Mouse (Mus musculus) lung, postnatal 0 days (tissue): ENCODE measurements around the gene March9. TPM values are rescaled to one million over a fixed set of nuclear protein-coding genes. Genes with fewer than 3 reads are reported as not detected.

Experiments
- ATAC-seq: fragments of 200-750 bp; cut with Nextera tagmentation; 2 replicates; pipeline ENCODE4 v1.8.0; 2017; ENCODE audit warnings: moderate library complexity
- DNase-seq: peaks from one replicate; pipeline ENCODE4 v3.0.0-alpha.2; 2016; ENCODE audit warnings: low spot score
- H3K27ac ChIP-seq: fragments of 300-500 bp; sonication (generic); 2 replicates; pipeline ENCODE4 v1.5.1; 2014; ENCODE audit warnings: antibody characterized with exemption, mild to moderate bottlenecking, low read length, mixed read lengths
- H3K27me3 ChIP-seq: fragments of 300-500 bp; sonication (generic); replicated peaks from 2 replicates; pipeline ENCODE4 v1.6.1; 2014; ENCODE audit warnings: low read length, mixed read lengths; ENCODE audit not compliant: insufficient read depth
- H3K36me3 ChIP-seq: fragments of 300-500 bp; sonication (generic); 2 replicates; pipeline ENCODE4 v1.6.1; 2014; ENCODE audit warnings: low read length, mixed read lengths; ENCODE audit not compliant: insufficient read depth
- H3K4me1 ChIP-seq: fragments of 300-500 bp; sonication (generic); 2 replicates; pipeline ENCODE4 v1.6.1; 2014; ENCODE audit warnings: antibody characterized with exemption, low read depth, low read length, mixed read lengths; ENCODE audit not compliant: insufficient read depth
- H3K4me2 ChIP-seq: fragments of 300-500 bp; sonication (generic); replicated peaks from 2 replicates; pipeline ENCODE4 v1.6.1; 2014; ENCODE audit warnings: low read depth, mild to moderate bottlenecking, low read length, moderate library complexity, mixed read lengths
- H3K4me3 ChIP-seq: fragments of 300-500 bp; sonication (generic); 2 replicates; pipeline ENCODE4 v1.5.1; 2014; ENCODE audit warnings: low read depth, low read length
- H3K9ac ChIP-seq: fragments of 300-500 bp; sonication (generic); replicated peaks from 2 replicates; pipeline ENCODE4 v1.6.1; 2014; ENCODE audit warnings: low read depth, mild to moderate bottlenecking
- H3K9me3 ChIP-seq: fragments of 300-500 bp; sonication (generic); 2 replicates; pipeline ENCODE4 v1.6.1; 2016; ENCODE audit warnings: low read length, mixed read lengths
- CTCF ChIP-seq: IDR thresholded peaks from 2 replicates; pipeline ENCODE4 v1.5.1; 2016; ENCODE audit warnings: antibody characterized with exemption, mild to moderate bottlenecking
- EP300 ChIP-seq: IDR thresholded peaks from 2 replicates; pipeline ENCODE4 v1.6.1; 2016; ENCODE audit warnings: antibody characterized with exemption, mild to moderate bottlenecking, control low read depth
- WGBS: fragments of 180-500 bp; shearing (Covaris S2); extraction: QIAGEN DNeasy Blood & Tissue Kit; methylation state at CpG from one replicate; pipeline ENCODE4 v1.1.7; 2014; 5-methylcytosine and 5-hydroxymethylcytosine counted together
- polyA plus RNA-seq: library from polyadenylated mRNA; unstranded; fragments of >200 nt; fragmentation: Nextera tagmentation; extraction: Ambion mirVana; gene quantifications from 2 replicates; pipeline ENCODE4 v1.2.1, GENCODE M21; 2015

The March9 gene
- polyA plus RNA-seq, 1 experiment from 2014 or later, result 0.86 TPM

DNA sequence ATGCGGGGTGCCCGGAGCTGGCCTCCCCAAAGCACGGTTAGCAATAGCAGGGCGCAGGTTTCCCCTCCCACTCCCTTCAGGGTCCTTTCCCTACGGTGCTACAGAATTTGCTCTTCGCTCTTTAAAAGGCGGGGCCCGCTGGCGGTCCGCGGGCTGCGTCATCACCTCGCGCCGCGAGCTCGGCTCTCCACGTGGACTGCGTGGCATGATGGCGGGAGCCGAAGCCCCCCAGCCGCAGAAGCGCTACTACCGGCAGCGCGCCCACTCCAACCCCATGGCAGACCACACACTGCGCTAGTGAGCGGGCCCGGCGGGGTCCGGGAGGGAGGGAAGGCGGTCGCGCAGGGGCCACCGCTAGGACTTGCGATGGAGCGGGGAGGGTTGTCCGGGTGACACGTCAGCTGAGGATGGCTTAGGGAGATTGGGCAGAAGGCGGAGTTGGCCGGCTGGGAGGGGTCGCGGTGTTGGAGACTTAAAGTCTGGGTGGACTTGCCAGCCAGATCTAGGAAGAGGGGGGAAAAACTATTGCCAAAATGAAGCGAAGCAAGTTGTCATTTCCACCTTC is 18.1 kb downstream of the March9 start:
- Histone ChIP-seq H3K4me3 (peak overlapping the region; percentile 69), H3K9ac (peak overlapping the region; percentile 46; the same call in 1 of the 2 replicates), H3K4me1 (peaks cover 3% of the 10 kb centered on the region; the same call in 1 of the 2 replicates), H3K27me3 (no peaks in the 10 kb centered on the region), H3K4me2 (peak overlapping the region; percentile 97), H3K27ac (0 out of 2 replicates have a peak overlapping the region, but pooled peaks have one; percentile 4), H3K36me3 (no peaks in the 10 kb centered on the region), H3K9me3 (no peaks in the 10 kb centered on the region)
- DNase-seq (peak; percentile 88), ATAC-seq (peak; percentile 94)
- no peak for TF ChIP-seq CTCF
- no peak for TF ChIP-seq EP300
- under 1% methylated on average over 44 of the region's 44 CpGs for WGBS

- Histone ChIP-seq H3K27ac (0 out of 2 replicates have a peak within 1 kb of the TSS, but pooled peaks have one; percentile 4), H3K4me2 (peak within 1 kb of the TSS; percentile 97), H3K9me3 (no peaks in the 10 kb centered on the region), H3K27me3 (no peaks in the 10 kb centered on the region), H3K4me3 (peak within 1 kb of the TSS; percentile 69), H3K9ac (peak within 1 kb of the TSS; percentile 46), H3K4me1 (peaks cover 3% of the 10 kb centered on the region; the same call in 1 of the 2 replicates), H3K36me3 (no peaks in the 10 kb centered on the region)
- WGBS, result under 1% methylated on average over 28 of the region's 28 CpGs
- peak; percentile 49 for ATAC-seq
- TF ChIP-seq CTCF (no peak), EP300 (no peak)
- DNase-seq, result peak; percentile 33
Measured at GRCm38 (mm10) chr10:127041274-127041766, 18.7 kb downstream of the March9 start, which contains the start of the genes Mettl1 and Eef1akmt3. TSS of gene Mettl1 (plus strand) at chr10:127041414. TSS of gene Eef1akmt3 (minus strand) at chr10:127041513.

- ATAC-seq, result no peak
- peak; percentile 36 for DNase-seq
- 2% methylated on average over 20 of the region's 20 CpGs for WGBS
- Histone ChIP-seq H3K4me3 (peak overlapping the region; percentile 69), H3K9ac (peak overlapping the region; percentile 46), H3K27ac (no peak overlapping the region), H3K9me3 (no peaks in the 10 kb centered on the region), H3K27me3 (no peaks in the 10 kb centered on the region), H3K36me3 (no peaks in the 10 kb centered on the region), H3K4me1 (peaks cover 3% of the 10 kb centered on the region; the same call in 1 of the 2 replicates), H3K4me2 (peak overlapping the region; percentile 97)
- no peak for TF ChIP-seq EP300
- TF ChIP-seq CTCF, result no peak
Measured at GRCm38 (mm10) chr10:127040569-127041214, 19.3 kb downstream of the March9 start.

GRCm38 (mm10) chr10:127037641-127038040 is 22.3 kb downstream of the March9 start:
- H3K27me3 ChIP-seq, result no peaks in the 10 kb centered on the region
- ATAC-seq, result no peak
- H3K4me2 ChIP-seq, result no peak overlapping the region
- no peaks in the 10 kb centered on the region for H3K36me3 ChIP-seq
- no peak overlapping the region for H3K4me3 ChIP-seq
- TF ChIP-seq EP300, result no peak
- no peak for TF ChIP-seq CTCF
- H3K9ac ChIP-seq, result no peak overlapping the region
- H3K27ac ChIP-seq, result no peak overlapping the region
- H3K4me1 ChIP-seq, result peaks cover 3% of the 10 kb centered on the region; the same call in 1 of the 2 replicates
- 78% methylated on average over 12 of the region's 12 CpGs for WGBS
- DNase-seq, result no peak
- H3K9me3 ChIP-seq, result no peaks in the 10 kb centered on the region

DNA sequence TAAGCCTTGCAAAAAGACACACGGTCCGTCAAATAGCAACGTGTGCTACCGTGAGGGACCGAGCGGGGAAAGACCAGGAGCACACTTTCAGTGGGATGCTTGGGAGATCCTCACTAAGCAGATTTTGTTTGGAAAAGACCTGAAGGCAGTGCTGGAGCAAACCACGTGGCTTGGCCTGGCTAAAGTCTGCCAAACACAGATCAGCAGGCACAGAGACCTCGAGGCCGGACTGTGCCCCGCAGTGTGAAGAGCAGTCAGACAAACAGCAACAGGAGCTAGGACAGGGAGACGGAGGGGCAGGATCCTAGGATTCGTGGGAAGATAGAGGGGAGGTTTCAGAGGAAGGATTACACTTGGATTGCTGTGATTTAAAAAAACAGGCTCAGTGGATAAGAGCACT is 23.7 kb downstream of the March9 start:
- H3K4me3 ChIP-seq, result no peak overlapping the region
- 72% methylated on average over 12 of the region's 12 CpGs for WGBS
- no peak overlapping the region for H3K4me2 ChIP-seq
- H3K27ac ChIP-seq, result no peak overlapping the region
- H3K9ac ChIP-seq, result no peak overlapping the region
- no peaks in the 10 kb centered on the region for H3K4me1 ChIP-seq
- H3K36me3 ChIP-seq, result no peaks in the 10 kb centered on the region
- no peak for DNase-seq
- H3K9me3 ChIP-seq, result no peaks in the 10 kb centered on the region
- ATAC-seq, result no peak
- H3K27me3 ChIP-seq, result no peaks in the 10 kb centered on the region
- TF ChIP-seq EP300 (no peak), CTCF (no peak)

GRCm38 (mm10) chr10:127033301-127033741 is 26.7 kb downstream of the March9 start:
- TF ChIP-seq EP300 (no peak), CTCF (no peak)
- no peak for ATAC-seq
- H3K9ac ChIP-seq, result no peak overlapping the region
- no peak for DNase-seq
- H3K9me3 ChIP-seq, result no peaks in the 10 kb centered on the region
- H3K36me3 ChIP-seq, result no peaks in the 10 kb centered on the region
- H3K27me3 ChIP-seq, result no peaks in the 10 kb centered on the region
- H3K27ac ChIP-seq, result no peak overlapping the region
- WGBS, result 76% methylated on average over 7 of the region's 8 CpGs
- no peak overlapping the region for H3K4me3 ChIP-seq
- H3K4me2 ChIP-seq, result no peak overlapping the region
- H3K4me1 ChIP-seq, result no peaks in the 10 kb centered on the region
